Mouse (Mus musculus) c-Kit-positive CD71-positive TER-119-negative erythroid progenitor cells, embryonic 14.5 days (primary cell): Measurements from ENCODE around the gene B130006D01Rik.

ENCODE experiments used
- DNase-seq: peaks from one replicate; pipeline ENCODE4 v3.0.0-alpha.2; 2013; ENCODE audit warnings: low read depth

Gene B130006D01Rik

GRCm38 (mm10) chr11:95723287-95723686 lies at the start of gene B130006D01Rik:
Gene B130006D01Rik, plus strand, starts transcription at chr11:95723587.
- no peak for DNase-seq

DNA sequence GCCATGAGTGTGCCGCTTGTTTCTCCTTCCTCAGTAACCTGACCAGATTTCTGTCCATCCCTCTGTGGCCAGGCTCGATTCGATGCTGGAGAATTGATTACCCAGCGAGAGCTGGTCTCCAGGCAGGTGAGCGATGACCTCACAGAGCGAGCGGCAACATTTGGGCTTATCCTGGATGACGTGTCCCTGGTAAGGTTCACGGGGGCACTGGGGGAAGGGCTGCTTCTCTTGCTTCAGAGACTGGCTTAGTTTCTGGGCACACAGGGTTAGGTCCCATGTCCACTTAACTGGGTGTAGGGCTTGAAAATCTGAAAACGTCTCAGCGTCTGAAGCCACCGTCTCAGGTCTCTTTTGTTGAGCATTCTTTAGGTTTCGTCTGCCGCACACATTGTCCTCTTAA lies 47.9 kb upstream of the B130006D01Rik start:
- no peak for DNase-seq

- DNase-seq = peak; percentile 54
Measured at GRCm38 (mm10) chr11:95676307-95676706, 47.1 kb upstream of the B130006D01Rik start.

DNA sequence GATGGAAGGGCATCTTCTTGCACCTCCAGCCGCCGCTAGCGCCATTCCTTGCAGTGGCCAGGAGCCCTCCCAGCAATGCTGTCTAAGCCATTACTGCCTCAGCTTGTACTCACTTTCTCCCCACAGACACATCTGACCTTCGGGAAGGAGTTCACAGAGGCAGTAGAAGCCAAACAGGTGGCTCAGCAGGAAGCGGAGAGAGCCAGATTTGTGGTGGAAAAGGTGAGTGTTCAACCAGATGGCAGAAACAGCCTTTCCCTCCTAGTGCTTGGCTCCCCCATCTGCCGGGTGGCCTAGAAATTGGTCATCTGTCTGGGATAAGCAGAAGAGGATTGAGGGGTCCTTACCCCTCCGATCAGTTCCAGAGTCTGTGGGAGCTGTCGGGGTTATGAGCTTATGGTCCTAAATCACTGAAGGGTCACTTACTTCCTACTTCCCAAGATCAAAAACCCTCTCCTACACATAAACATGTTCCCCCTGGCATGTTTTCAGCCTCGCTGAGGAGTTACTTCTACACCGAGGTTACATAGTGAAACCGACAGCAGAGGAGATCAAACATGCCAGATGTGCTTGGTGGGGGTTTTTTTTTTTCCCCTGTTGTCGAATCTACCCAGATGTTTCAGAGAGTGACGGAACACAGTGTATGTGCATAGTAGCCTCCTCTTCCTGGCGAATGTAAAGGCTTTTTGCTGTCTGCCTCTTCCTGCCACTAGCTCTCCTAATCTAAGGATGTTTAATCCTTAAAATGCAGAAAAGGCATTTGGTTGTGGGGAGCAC lies 45.3 kb upstream of the B130006D01Rik start:
- DNase-seq = no peak

DNA sequence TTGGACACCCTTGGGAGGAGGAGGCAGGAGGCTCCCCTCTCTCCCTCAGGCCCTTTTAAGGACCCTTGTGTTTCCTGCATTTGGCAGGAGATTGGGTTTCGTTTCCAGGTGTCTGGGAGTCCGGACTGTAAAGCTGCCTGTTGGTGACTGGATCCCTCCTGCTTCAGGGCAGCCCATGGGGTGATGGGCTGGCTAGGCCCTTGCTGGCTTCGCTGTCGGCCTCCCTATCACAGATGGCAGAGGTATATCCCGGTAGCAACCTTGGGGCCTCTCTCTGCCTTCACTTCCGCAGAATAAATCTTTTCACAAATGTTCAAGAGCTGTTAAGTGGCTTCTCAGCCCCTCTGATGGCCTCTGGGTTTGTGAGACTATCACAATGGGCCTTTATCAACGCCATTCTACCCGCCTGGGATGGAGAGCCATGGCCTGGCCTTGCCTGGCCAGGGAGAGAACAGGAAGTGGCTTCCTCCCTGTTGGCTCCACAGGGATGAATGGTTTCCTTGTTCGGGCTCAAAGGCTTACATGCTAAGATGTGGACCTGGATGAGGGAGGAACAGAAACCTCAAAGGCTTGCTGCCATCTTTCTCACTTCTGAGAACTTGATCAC lies 41.3 kb upstream of the B130006D01Rik start:
- no peak for DNase-seq

DNA sequence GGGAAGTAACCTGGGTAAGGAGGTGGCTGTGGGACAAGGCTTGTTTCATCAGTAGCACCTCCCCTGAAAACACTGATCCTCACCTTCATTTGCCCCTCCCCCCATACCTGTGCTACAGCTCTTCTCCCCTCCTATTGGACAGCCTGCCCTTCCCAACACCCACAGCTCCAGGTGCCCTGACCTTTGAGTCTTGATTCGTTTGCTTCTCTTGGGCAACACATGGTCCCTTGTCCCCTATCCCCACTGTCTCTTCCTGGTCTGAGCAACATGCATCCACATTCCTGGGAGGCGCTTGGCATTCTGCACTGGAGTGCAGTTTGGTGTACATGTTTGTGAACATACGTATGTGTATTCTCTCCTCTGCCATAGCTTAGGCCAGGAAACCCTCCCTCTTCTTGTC lies 40.4 kb upstream of the B130006D01Rik start:
- no peak for DNase-seq

GRCm38 (mm10) chr11:95686031-95686430 lies 37.4 kb upstream of the B130006D01Rik start:
- DNase-seq = peak; percentile 70

GRCm38 (mm10) chr11:95687084-95687656 lies 36.2 kb upstream of the B130006D01Rik start:
- DNase-seq = no peak

GRCm38 (mm10) chr11:95688515-95688914 lies 34.9 kb upstream of the B130006D01Rik start:
- DNase-seq = no peak

GRCm38 (mm10) chr11:95688981-95689380 lies 34.4 kb upstream of the B130006D01Rik start:
- DNase-seq = no peak

GRCm38 (mm10) chr11:95689544-95689943 lies 33.8 kb upstream of the B130006D01Rik start:
- DNase-seq = no peak

GRCm38 (mm10) chr11:95698541-95698940 lies 24.8 kb upstream of the B130006D01Rik start:
- no peak for DNase-seq

DNA sequence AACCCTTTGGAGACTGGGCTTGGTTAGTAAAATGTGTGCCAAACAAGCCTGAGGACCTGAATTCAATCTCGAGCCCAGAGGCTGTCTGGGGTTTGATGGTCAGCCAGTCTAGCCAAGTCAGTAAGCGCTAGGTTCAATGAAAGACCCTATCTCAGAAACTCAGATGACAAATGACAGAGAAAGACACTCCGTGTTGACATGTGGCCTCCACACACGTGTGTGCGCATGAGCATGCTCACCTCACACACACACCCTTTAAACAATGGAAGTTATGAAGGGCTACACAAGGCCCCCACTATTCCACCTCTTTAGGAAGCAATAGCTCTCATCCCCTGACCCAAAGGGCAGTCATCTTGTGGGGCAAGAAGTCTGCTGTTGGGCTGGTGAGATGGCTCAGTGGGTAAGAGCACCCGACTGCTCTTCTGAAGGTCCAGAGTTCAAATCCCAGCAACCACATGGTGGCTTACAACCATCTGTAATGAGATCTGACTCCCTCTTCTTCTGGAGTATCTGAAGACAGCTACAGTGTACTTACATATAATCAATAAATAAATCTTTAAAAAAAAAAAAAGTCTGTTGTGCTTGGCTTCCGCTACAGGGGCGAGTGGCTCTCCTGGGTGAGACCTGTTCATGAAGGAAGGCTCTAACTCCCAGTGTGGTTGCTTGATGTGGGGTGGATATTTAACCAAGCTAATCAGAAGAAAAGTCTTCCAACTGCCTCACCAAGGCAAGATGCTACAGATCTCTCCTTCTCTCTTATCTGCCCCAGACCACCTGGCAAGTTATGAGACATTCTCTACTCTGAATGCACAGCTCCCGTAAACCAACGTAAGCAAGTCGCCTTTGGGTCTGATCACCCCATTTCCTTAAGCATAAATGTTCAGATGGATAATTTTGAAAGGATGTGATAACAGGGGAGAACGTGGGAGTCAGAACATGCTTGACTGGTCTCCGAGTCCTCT lies 22.3 kb upstream of the B130006D01Rik start:
- DNase-seq = peak; percentile 81

GRCm38 (mm10) chr11:95704032-95704969 lies 19.1 kb upstream of the B130006D01Rik start:
- no peak for DNase-seq

GRCm38 (mm10) chr11:95704970-95705330 lies 18.4 kb upstream of the B130006D01Rik start:
- no peak for DNase-seq

DNA sequence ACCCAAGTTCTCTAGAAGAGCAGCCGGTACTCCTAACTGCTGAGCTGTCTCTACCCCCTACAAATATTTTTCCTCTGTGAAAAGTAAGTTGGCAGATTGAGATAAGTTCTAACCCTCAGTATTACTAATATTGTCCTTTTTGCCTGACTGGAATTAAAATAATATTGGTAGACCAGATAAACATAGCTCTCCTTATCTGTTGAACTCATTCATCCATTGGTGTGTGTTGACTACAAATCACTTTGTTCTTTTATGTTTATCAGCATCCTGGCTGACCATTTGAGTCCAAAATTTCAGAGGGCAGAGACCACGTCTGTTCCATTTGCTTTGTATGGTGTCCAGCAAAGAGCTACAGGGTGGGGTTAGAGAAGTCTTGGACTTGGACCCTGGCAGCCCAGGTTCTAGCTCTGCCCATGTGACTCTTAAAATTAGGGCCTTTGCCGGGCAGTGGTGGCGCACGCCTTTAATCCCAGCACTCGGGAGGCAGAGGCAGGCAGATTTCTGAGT lies 13.8 kb upstream of the B130006D01Rik start:
- no peak for DNase-seq

GRCm38 (mm10) chr11:95710478-95710877 lies 12.9 kb upstream of the B130006D01Rik start:
- no peak for DNase-seq

DNA sequence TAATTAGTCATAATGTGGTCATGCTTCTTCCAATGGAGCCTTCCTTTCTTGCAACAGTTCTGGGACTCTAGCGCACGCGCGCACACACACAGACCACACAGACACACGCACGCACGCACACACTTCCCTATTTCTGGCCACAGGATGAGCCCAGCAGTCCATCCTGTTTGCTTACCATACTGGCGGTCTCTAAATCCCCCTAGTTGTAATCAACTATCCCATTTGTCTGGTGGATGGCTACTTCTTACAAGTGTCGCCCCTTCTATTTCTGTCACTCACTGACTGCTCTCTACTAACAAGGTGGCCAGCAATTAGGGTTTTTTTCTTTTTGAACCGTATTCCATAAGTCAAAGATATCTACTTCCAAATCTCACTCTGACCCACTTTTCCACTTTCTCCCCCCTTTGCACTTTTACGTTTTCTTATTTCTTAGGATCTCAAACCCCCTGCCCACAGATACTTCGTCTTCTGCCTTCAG lies 11.3 kb upstream of the B130006D01Rik start:
- DNase-seq = no peak

GRCm38 (mm10) chr11:95712563-95713224 lies 10.7 kb upstream of the B130006D01Rik start, which contains the start of gene Zfp652:
Gene Zfp652, plus strand, starts transcription at chr11:95712673.
- DNase-seq = peak; percentile 88

DNA sequence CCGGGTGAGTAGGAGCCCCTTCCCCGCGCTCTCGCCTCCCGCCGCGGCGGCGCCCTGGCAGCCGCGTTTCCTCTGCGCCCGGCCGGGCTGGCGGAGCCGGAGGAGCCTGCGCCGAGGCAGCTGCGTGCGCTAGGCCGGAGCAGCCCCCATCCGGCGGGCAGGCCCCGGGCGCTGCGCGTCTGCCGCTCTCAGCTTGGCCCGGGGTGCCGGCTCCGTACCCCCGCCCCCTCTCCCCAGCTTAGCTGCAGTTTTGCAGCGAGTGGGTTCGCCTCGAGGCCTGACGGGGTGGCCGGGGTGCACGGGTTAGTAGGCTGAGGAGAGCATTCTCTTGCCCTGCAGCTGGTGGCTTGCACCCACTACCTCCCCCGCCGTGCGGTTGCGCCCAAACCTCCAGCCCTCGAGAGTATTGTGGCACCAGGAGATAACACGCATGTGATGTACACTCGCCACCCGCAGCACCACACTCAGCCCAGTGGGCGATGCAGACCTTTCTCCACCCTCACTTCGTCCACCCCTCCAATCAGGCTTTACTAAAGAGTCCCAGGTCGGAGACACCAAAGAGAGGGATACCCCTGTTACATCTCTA lies 10.1 kb upstream of the B130006D01Rik start:
- no peak for DNase-seq
